Mouse (Mus musculus): ENCODE data around the gene Gm38655. TPM values are rescaled to one million over a fixed set of nuclear protein-coding genes. Genes with fewer than 3 reads are reported as not detected.

The Gm38655 gene
- polyA plus RNA-seq, 1 experiment: 0.11 TPM

DNA sequence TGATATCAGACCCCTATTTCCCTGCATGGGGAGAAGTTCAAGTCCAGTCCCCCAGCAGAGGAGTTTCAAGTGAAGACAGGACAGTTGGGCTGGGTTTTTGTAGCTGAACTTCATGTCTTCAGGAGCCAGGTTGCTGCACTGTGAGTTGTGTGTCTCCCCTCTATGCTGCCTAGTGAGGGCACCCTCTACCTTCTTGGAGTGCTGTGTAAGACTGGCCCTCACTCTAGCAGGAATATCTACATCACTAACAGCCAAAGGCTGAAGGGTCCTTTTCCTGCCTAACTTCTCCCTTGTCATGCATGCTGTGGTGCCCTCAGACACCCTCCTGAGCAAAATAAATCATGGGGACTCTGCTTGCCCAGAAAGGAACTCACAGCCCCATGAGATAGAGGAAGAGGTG lies 8.0 kb upstream of the Gm38655 start:
- Histone ChIP-seq H3K27me3 (ENCODE audit: control insufficient read depth, insufficient read depth, low read length) (no peaks in the 10 kb centered on the region), H3K27ac (ENCODE audit: control insufficient read depth, insufficient read depth, low read length) (no peak overlapping the region), H3K36me3 (ENCODE audit: control insufficient read depth, insufficient read depth, low read length) (no peaks in the 10 kb centered on the region), H3K4me3 (ENCODE audit: control insufficient read depth, insufficient read depth, low read length) (no peak overlapping the region), H3K4me1 (replicated peaks; ENCODE audit: control insufficient read depth, insufficient read depth, low read length) (peaks cover 18% of the 10 kb centered on the region)
- TF ChIP-seq CTCF (IDR thresholded peaks at IDR 0.05; ENCODE audit: borderline replicate concordance, control insufficient read depth, extremely low read depth, insufficient read depth, low read length, poor library complexity): no peak
- no peak for TF ChIP-seq POLR2A (IDR thresholded peaks at IDR 0.05; ENCODE audit: control insufficient read depth, extremely low read depth, insufficient read depth, low read length, poor library complexity)
- DNase-seq: peak; percentile 5

- Histone ChIP-seq H3K4me3 (ENCODE audit: control insufficient read depth, insufficient read depth, low read length) (no peak overlapping the region), H3K27me3 (ENCODE audit: control insufficient read depth, insufficient read depth, low read length) (no peaks in the 10 kb centered on the region), H3K27ac (ENCODE audit: control insufficient read depth, insufficient read depth, low read length) (no peak overlapping the region), H3K4me1 (replicated peaks; ENCODE audit: control insufficient read depth, insufficient read depth, low read length) (no peaks in the 10 kb centered on the region), H3K36me3 (ENCODE audit: control insufficient read depth, insufficient read depth, low read length) (no peaks in the 10 kb centered on the region)
- WGBS: 96% methylated on average over 3 of the region's 3 CpGs
- no peak for DNase-seq
- TF ChIP-seq CTCF (IDR thresholded peaks at IDR 0.05; ENCODE audit: borderline replicate concordance, control insufficient read depth, extremely low read depth, insufficient read depth, low read length, poor library complexity): no peak
- TF ChIP-seq POLR2A (IDR thresholded peaks at IDR 0.05; ENCODE audit: control insufficient read depth, extremely low read depth, insufficient read depth, low read length, poor library complexity): no peak
These were observed 2.7 kb downstream of the Gm38655 start for GRCm38 (mm10) chr17:25172558-25172957.

DNA sequence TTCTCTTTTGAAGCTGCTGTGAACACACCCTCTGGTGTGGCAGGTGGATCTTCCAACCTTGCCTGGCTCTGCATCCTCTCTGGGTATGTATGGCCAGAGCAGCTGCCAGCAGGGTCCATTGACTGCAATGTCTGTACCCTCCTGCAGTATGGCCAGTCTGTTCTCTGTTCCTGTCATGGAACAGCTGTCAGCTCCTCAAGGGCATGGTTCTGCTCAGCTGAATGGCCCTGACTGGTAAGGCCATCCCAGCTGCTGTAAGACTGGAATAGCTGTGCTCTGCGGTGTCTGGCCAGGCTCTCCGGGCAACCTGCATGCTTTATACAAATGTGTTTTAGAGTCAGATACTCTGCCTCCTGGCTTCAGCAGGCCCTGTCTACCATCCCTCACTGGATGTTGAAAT lies 5.6 kb downstream of the Gm38655 start:
- Histone ChIP-seq H3K4me3 (ENCODE audit: control insufficient read depth, insufficient read depth, low read length) (no peak overlapping the region), H3K27ac (ENCODE audit: control insufficient read depth, insufficient read depth, low read length) (no peak overlapping the region), H3K36me3 (ENCODE audit: control insufficient read depth, insufficient read depth, low read length) (no peaks in the 10 kb centered on the region), H3K4me1 (replicated peaks; ENCODE audit: control insufficient read depth, insufficient read depth, low read length) (no peaks in the 10 kb centered on the region), H3K27me3 (ENCODE audit: control insufficient read depth, insufficient read depth, low read length) (no peaks in the 10 kb centered on the region)
- TF ChIP-seq POLR2A (IDR thresholded peaks at IDR 0.05; ENCODE audit: control insufficient read depth, extremely low read depth, insufficient read depth, low read length, poor library complexity): no peak
- no peak for TF ChIP-seq CTCF (IDR thresholded peaks at IDR 0.05; ENCODE audit: borderline replicate concordance, control insufficient read depth, extremely low read depth, insufficient read depth, low read length, poor library complexity)
- DNase-seq: no peak
- WGBS: 97% methylated on average over 2 of the region's 2 CpGs

DNA sequence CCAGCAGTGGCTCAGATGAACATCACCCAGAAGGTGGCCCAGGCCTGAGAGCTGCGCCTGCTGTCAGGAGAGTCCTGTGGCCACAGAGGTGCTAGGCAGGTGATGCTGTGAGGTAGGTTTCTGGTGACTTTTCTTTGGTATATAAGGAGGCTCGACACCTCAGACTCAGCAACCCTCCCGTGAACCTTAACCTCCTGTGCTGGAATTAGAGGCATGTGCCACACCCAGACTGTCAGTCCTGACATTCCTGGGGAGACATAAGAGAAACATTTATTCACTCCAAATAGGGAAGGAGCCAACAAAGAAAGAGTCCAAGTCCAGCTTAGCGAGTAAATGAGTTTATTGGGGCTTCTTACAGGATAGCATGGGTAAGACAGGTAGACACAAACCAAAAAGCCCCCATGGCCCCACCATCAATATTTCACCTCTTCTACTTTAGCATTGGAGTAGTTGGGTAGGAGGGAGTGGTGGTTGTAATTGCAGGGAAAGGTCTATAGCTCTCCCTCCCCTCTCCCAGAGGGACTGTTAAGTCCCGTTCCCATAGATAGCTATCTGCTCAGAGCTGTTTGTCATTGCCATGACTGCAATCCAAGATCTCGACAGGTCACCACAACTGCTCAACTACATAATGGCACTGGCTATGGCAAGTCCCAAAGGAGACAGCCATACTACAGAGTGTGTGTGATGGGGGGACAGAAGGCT lies 9.2 kb downstream of the Gm38655 start:
- TF ChIP-seq CTCF (IDR thresholded peaks at IDR 0.05; ENCODE audit: borderline replicate concordance, control insufficient read depth, extremely low read depth, insufficient read depth, low read length, poor library complexity) (no peak), POLR2A (IDR thresholded peaks at IDR 0.05; ENCODE audit: control insufficient read depth, extremely low read depth, insufficient read depth, low read length, poor library complexity) (no peak)
- H3K4me1 ChIP-seq (replicated peaks; ENCODE audit: control insufficient read depth, insufficient read depth, low read length): no peaks in the 10 kb centered on the region
- H3K27ac ChIP-seq (ENCODE audit: control insufficient read depth, insufficient read depth, low read length): no peak overlapping the region
- no peaks in the 10 kb centered on the region for H3K36me3 ChIP-seq (ENCODE audit: control insufficient read depth, insufficient read depth, low read length)
- no peak for DNase-seq
- H3K4me3 ChIP-seq (ENCODE audit: control insufficient read depth, insufficient read depth, low read length): no peak overlapping the region
- no peaks in the 10 kb centered on the region for H3K27me3 ChIP-seq (ENCODE audit: control insufficient read depth, insufficient read depth, low read length)
- 65% methylated on average over 6 of the region's 6 CpGs for WGBS

DNA sequence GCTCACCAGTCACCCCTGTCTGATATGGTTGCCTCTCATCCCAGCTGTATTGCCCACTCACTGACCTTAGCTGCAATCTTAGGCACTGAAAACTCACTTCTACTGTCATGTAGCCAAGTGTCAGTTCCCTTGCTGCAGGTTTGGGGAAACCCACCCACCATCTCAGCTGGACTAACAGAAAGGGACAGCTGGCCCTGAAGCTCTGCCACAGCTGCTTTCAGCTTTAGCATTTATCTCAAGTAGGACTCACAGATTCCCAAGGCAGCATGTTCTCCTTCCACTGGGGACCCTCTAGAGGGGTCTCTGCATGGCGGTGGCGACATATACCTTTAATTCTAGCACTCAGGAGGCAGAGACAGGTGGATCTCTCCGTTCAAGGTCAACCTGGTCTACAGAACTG lies 10.5 kb downstream of the Gm38655 start:
- DNase-seq: no peak
- Histone ChIP-seq H3K4me3 (ENCODE audit: control insufficient read depth, insufficient read depth, low read length) (no peak overlapping the region), H3K27ac (ENCODE audit: control insufficient read depth, insufficient read depth, low read length) (no peak overlapping the region), H3K36me3 (ENCODE audit: control insufficient read depth, insufficient read depth, low read length) (no peaks in the 10 kb centered on the region), H3K4me1 (replicated peaks; ENCODE audit: control insufficient read depth, insufficient read depth, low read length) (no peaks in the 10 kb centered on the region), H3K27me3 (ENCODE audit: control insufficient read depth, insufficient read depth, low read length) (no peaks in the 10 kb centered on the region)
- TF ChIP-seq CTCF (IDR thresholded peaks at IDR 0.05; ENCODE audit: borderline replicate concordance, control insufficient read depth, extremely low read depth, insufficient read depth, low read length, poor library complexity) (no peak), POLR2A (IDR thresholded peaks at IDR 0.05; ENCODE audit: control insufficient read depth, extremely low read depth, insufficient read depth, low read length, poor library complexity) (no peak)
- 94% methylated on average over 3 of the region's 3 CpGs for WGBS

GRCm38 (mm10) chr17:25163387-25163786 lies 11.9 kb downstream of the Gm38655 start:
- no peak for DNase-seq
- no peak overlapping the region for H3K4me3 ChIP-seq (ENCODE audit: control insufficient read depth, insufficient read depth, low read length)
- H3K4me1 ChIP-seq (replicated peaks; ENCODE audit: control insufficient read depth, insufficient read depth, low read length): no peaks in the 10 kb centered on the region
- H3K36me3 ChIP-seq (ENCODE audit: control insufficient read depth, insufficient read depth, low read length): no peaks in the 10 kb centered on the region
- H3K27me3 ChIP-seq (ENCODE audit: control insufficient read depth, insufficient read depth, low read length): no peaks in the 10 kb centered on the region
- no peak for TF ChIP-seq POLR2A (IDR thresholded peaks at IDR 0.05; ENCODE audit: control insufficient read depth, extremely low read depth, insufficient read depth, low read length, poor library complexity)
- TF ChIP-seq CTCF (IDR thresholded peaks at IDR 0.05; ENCODE audit: borderline replicate concordance, control insufficient read depth, extremely low read depth, insufficient read depth, low read length, poor library complexity): no peak
- no peak overlapping the region for H3K27ac ChIP-seq (ENCODE audit: control insufficient read depth, insufficient read depth, low read length)
- WGBS: 86% methylated on average over 7 of the region's 7 CpGs

- no peaks in the 10 kb centered on the region for H3K4me1 ChIP-seq (replicated peaks; ENCODE audit: control insufficient read depth, insufficient read depth, low read length)
- H3K36me3 ChIP-seq (ENCODE audit: control insufficient read depth, insufficient read depth, low read length): no peaks in the 10 kb centered on the region
- TF ChIP-seq POLR2A (IDR thresholded peaks at IDR 0.05; ENCODE audit: control insufficient read depth, extremely low read depth, insufficient read depth, low read length, poor library complexity): no peak
- TF ChIP-seq CTCF (IDR thresholded peaks at IDR 0.05; ENCODE audit: borderline replicate concordance, control insufficient read depth, extremely low read depth, insufficient read depth, low read length, poor library complexity): no peak
- H3K4me3 ChIP-seq (ENCODE audit: control insufficient read depth, insufficient read depth, low read length): no peak within 1 kb of the TSS
- no peak within 1 kb of the TSS for H3K27ac ChIP-seq (ENCODE audit: control insufficient read depth, insufficient read depth, low read length)
- WGBS: 96% methylated on average over 1 of the region's 1 CpGs
- DNase-seq: no peak
- H3K27me3 ChIP-seq (ENCODE audit: control insufficient read depth, insufficient read depth, low read length): no peaks in the 10 kb centered on the region
These were observed 13.1 kb downstream of the Gm38655 start, which contains the start of gene Ccdc154 for GRCm38 (mm10) chr17:25162161-25162560. Ccdc154 (plus strand) TSS chr17:25162461.

All from thymus, adult 2 months (tissue).